Mouse (Mus musculus): ENCODE measurements around the gene Akap2. TPM values are rescaled to one million over a fixed set of nuclear protein-coding genes. Genes with fewer than 3 reads are reported as not detected.

Akap2 gene
- polyA plus RNA-seq, 1 experiment, result 0.87 TPM

DNA sequence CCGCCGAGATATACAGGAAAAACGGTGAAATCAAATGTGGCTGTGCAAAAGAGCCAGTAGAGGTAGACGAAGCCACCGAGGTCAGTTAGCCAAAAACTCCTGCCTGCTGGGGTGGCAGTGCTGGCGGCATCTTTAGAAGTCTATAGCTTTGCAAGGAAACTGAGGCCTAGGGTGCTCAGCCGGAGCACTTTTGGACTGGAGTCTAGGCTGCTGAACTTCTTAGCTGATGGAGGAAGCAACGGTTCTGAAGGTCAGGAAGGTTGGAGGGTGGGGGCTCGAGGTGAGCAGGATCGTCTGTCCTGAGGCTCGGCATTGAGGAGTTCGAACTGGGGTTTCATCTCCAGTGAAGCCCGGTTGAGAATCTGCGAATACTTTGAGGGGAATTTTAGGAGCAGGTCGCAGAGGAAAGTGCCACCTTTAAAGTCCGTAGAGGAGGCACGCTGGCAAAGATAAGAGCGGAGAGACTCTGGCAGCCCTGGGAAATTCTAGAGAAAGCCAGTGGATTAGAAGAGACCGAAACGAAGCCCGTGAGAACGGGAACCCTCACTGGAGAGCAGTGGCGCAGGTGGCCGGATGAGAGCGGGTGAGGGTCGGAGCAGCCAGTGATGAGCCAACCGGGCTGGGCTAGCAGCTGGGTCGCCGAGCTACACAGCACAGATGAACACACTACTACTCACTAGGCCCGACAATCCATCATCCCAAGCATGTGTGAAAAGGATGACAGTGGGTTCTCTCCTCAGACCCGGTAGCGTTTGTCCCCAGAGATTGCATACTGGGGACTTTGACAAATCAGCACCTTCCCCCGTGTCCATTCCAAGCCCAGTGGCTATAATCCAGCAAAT is 65.3 kb downstream of the Akap2 start:
- peak overlapping the region; percentile 91 for H3K4me3 ChIP-seq (replicated peaks)
- H3K27me3 ChIP-seq (replicated peaks), result peaks cover 37% of the 10 kb centered on the region
- peaks cover 18% of the 10 kb centered on the region for H3K4me1 ChIP-seq
- H3K9me3 ChIP-seq, result no peaks in the 10 kb centered on the region
- TF ChIP-seq GATA1 (IDR thresholded peaks at IDR 0.05; ENCODE audit: borderline replicate concordance, low read length) (no peak), FLI1 (IDR thresholded peaks at IDR 0.05; ENCODE audit: low read length) (no peak)
- no peaks in the 10 kb centered on the region for H3K36me3 ChIP-seq (replicated peaks; ENCODE audit: low read length)

DNA sequence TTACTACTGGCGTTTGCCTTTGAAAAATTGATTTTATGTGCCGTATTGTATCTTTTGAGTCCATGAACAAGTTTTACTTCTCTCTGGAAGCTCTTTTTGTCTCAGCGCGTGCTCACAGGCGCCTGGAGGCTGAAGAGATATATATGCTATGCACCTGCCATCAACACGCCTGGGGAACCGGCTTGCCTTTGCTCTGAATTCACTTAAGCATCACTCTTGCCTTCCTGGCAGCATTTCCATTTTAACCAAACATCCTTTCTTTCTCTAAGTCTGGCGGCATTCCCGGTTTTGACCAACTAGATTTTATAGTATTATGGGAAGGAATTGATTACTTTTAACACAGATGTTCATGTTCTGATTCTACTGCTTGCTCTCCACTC is 65.9 kb downstream of the Akap2 start:
- TF ChIP-seq FLI1 (IDR thresholded peaks at IDR 0.05; ENCODE audit: low read length) (no peak), GATA1 (IDR thresholded peaks at IDR 0.05; ENCODE audit: borderline replicate concordance, low read length) (no peak)

DNA sequence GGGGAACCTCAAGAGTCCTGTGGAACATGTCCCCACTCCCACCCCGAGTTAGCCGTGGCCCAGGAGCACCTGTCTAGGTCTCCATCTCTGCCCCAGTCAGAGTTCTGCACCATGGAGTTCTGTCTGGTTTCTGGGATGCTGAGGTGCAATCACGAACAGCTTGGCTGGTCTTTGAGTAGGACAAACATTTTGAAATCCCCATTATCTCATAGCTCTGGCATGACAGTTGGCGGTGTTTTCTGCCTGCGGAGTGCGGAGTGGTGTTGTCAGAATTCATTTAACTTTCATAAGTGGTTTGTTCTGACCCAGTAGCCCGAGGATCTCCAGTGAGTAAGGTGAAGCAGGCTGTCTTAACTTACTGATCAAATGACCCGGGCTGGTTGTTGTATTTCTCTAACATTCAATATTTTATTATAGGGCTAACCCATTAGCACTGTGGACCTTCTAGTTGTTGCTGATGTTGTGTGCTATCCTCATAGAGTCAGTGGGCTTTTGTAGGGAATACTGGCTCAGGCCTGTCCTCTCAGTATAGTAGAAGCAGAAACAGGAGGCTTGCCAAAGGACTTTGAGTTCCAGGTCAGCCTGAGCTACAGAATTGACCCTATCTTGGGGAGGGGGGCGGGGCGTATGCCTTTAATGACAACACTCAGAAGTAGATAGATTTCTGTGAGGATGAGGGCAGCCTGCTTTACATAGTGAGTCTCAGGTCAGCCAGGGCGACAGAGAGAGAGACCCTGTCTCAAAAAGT is 66.6 kb downstream of the Akap2 start:
- H3K27me3 ChIP-seq (replicated peaks), result peaks cover 35% of the 10 kb centered on the region
- H3K4me3 ChIP-seq (replicated peaks), result no peak overlapping the region
- H3K36me3 ChIP-seq (replicated peaks; ENCODE audit: low read length), result no peaks in the 10 kb centered on the region
- peaks cover 22% of the 10 kb centered on the region for H3K4me1 ChIP-seq
- no peaks in the 10 kb centered on the region for H3K9me3 ChIP-seq
- no peak for TF ChIP-seq GATA1 (IDR thresholded peaks at IDR 0.05; ENCODE audit: borderline replicate concordance, low read length)
- no peak for TF ChIP-seq FLI1 (IDR thresholded peaks at IDR 0.05; ENCODE audit: low read length)

More for the DNA sequence above, 65.9 kb downstream of the Akap2 start:
- Histone ChIP-seq H3K36me3 (replicated peaks; ENCODE audit: low read length) (no peaks in the 10 kb centered on the region), H3K4me1 (peaks cover 18% of the 10 kb centered on the region), H3K9me3 (no peaks in the 10 kb centered on the region), H3K4me3 (replicated peaks) (peak overlapping the region; percentile 91), H3K27me3 (replicated peaks) (peaks cover 36% of the 10 kb centered on the region)

DNA sequence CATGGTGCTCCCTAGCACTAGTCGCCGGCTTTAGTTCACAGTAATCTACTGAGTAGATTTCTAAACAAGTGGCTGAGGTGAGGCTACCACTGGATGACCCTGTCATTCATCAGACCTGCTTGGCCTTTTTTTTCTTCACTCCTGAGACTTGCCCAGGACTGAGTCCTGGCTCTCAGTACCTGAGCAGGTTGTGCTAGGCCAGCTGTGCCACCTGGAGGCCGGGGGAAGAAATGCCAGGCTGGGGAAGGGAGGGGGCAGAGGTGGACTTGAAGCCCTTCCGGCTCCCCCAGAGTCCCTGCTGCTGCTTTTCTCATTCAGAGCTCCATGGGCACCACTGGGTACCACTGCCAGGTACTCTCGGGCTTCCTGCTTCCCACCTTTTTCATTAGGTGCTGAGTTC is 71.3 kb downstream of the Akap2 start:
- TF ChIP-seq GATA1 (IDR thresholded peaks at IDR 0.05; ENCODE audit: borderline replicate concordance, low read length) (no peak), FLI1 (IDR thresholded peaks at IDR 0.05; ENCODE audit: low read length) (no peak)
- Histone ChIP-seq H3K4me3 (replicated peaks) (no peak overlapping the region), H3K27me3 (replicated peaks) (peaks cover 5% of the 10 kb centered on the region), H3K4me1 (peaks cover 6% of the 10 kb centered on the region), H3K36me3 (replicated peaks; ENCODE audit: low read length) (no peaks in the 10 kb centered on the region), H3K9me3 (no peaks in the 10 kb centered on the region)

DNA sequence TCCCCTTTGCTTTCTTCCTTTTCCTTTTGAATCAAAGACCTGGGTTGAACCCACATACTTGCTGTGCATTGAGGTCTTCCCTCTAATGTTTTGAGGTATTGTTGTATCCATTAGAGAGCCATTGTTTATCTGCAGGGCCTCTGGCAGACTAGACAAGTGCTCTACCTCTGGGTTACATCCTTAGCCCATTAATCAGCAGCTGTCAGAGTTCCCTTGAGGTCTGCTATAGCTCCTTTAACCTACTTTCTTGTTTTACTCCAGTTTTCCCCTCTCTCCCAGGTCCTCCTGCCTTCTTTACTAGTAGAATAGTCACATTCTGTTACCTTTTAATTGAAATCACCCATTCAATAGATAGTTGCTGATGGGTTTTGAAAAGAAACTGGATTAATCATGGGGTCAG is 71.7 kb downstream of the Akap2 start:
- peaks cover 9% of the 10 kb centered on the region for H3K4me1 ChIP-seq
- TF ChIP-seq FLI1 (IDR thresholded peaks at IDR 0.05; ENCODE audit: low read length), result no peak
- TF ChIP-seq GATA1 (IDR thresholded peaks at IDR 0.05; ENCODE audit: borderline replicate concordance, low read length), result no peak

DNA sequence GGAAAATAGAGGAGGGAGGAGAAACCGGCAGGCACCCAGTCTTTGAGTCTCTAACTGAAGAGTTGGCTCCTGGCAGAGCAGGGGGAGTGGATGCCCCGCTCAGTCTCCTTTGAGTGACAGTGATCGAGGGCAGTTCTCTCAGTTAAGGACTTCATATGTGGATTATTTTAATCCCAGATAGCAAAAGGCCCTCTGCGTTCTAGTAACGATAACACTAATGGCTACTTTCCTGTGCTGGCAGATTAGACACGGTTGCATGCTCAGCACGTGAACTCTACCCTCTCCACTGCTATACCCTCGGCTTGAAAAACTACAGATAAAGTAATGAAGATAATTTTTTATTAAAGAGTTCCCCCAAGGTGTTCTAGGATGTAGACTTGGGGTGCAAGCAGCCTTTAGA is 76.5 kb downstream of the Akap2 start:
- Histone ChIP-seq H3K4me3 (replicated peaks) (no peak overlapping the region), H3K36me3 (replicated peaks; ENCODE audit: low read length) (no peaks in the 10 kb centered on the region), H3K27me3 (replicated peaks) (peaks cover 2% of the 10 kb centered on the region), H3K4me1 (peaks cover 26% of the 10 kb centered on the region), H3K9me3 (no peaks in the 10 kb centered on the region)
- TF ChIP-seq GATA1 (IDR thresholded peaks at IDR 0.05; ENCODE audit: borderline replicate concordance, low read length) (no peak), FLI1 (IDR thresholded peaks at IDR 0.05; ENCODE audit: low read length) (no peak)

More for the DNA sequence above, 71.7 kb downstream of the Akap2 start:
- no peaks in the 10 kb centered on the region for H3K36me3 ChIP-seq (replicated peaks; ENCODE audit: low read length)
- H3K9me3 ChIP-seq, result no peaks in the 10 kb centered on the region
- no peak overlapping the region for H3K4me3 ChIP-seq (replicated peaks)
- peaks cover 3% of the 10 kb centered on the region for H3K27me3 ChIP-seq (replicated peaks)

DNA sequence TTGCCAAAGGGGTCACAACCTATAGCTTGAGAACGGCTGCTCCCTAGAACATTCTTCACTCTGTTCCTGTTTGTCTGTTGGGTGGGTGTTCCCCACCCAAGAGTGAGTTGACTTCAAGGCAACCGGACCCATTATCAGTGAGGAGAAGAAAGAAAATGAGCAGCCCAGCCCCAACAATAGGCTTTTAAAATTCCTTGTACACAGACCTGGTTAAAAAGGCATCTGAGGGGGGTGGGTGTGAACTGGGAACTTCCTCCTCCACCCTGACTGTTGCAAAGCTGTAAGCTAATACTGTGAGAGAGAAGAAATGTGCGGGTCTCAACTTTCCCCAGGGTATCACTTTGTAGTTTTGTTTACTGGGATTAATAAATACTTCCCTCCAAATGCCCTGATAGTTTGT is 77.1 kb downstream of the Akap2 start:
- H3K36me3 ChIP-seq (replicated peaks; ENCODE audit: low read length), result no peaks in the 10 kb centered on the region
- H3K9me3 ChIP-seq, result no peaks in the 10 kb centered on the region
- H3K27me3 ChIP-seq (replicated peaks), result peaks cover 2% of the 10 kb centered on the region
- TF ChIP-seq GATA1 (IDR thresholded peaks at IDR 0.05; ENCODE audit: borderline replicate concordance, low read length) (no peak), FLI1 (IDR thresholded peaks at IDR 0.05; ENCODE audit: low read length) (no peak)
- no peak overlapping the region for H3K4me3 ChIP-seq (replicated peaks)
- peaks cover 31% of the 10 kb centered on the region for H3K4me1 ChIP-seq

DNA sequence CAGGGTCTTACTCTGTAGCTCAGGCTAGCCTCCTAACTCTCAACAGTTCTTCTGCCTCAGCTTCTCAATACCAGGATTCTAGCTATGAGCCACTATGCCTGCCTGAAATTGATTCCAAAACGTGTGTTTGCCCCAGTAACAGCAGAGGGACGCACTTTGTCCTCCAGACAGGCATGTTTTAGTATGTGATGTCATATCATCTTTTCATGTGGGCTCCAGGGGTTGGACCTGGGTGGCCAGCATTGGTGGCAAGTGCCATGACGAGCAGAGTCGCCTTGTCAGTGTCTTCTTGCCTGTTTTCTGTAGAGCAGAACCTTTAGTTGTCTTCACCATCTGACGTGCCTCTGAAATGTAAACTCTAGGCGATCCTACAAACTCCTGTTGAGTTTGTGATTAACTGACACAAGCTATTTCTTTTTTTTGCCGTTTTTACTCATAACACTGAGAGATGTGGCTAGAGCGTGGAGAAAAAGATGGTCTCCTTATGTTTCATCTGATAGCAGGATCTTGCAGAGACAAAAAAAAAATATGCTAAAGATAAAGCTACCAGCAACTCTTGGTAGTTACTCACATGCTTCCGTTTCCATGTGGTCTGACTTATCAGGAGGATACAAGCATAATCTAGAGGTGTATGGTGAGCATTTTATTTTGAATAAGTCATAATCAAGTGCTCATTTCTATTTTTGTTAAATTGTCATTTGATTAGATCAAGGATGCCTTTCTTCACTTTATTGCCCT is 80.3 kb downstream of the Akap2 start:
- H3K36me3 ChIP-seq (replicated peaks; ENCODE audit: low read length), result peaks cover 7% of the 10 kb centered on the region
- H3K4me3 ChIP-seq (replicated peaks), result peak overlapping the region; percentile 85
- peaks cover 43% of the 10 kb centered on the region for H3K4me1 ChIP-seq
- 0 out of 2 replicates have a peak, but pooled peaks cover 3% of the 10 kb centered on the region for H3K9me3 ChIP-seq
- no peaks in the 10 kb centered on the region for H3K27me3 ChIP-seq (replicated peaks)
- TF ChIP-seq GATA1 (IDR thresholded peaks at IDR 0.05; ENCODE audit: borderline replicate concordance, low read length), result no peak
- no peak for TF ChIP-seq FLI1 (IDR thresholded peaks at IDR 0.05; ENCODE audit: low read length)

DNA sequence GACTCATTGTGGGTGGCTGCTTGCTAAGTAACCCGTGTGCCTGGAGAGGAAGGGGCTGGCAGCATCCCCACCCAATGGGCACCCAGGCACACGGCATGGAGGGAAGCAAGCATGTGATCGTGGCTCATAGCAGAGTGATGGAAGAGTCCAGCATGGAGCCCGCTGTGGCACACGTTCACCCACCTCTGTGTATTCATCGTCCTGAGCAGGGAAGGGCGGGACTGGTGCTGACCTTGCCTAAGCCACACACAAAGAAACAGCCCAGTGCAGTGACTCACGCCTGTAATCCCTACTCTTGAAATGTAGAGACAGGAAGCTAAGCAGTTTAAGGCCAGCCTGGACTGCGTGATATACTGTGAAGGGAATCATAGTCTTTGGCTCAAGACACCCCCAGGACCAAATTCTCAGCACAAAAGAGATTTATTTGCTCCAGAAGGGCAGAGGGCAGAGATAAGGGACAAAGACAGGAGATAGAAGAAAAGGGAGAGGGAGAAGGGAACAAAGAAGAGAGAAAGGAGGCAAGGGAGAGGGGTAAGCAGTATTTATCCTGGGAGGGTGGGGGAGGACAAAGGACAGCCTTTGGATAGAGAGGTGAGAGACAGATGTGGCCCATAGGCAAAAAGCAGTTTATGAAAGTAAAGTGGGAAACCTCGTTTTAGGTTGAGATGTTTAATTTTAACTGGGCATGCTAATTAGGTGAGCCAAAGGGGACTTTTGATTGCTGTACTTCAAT is 81.0 kb downstream of the Akap2 start:
- peaks cover 7% of the 10 kb centered on the region for H3K36me3 ChIP-seq (replicated peaks; ENCODE audit: low read length)
- no peaks in the 10 kb centered on the region for H3K27me3 ChIP-seq (replicated peaks)
- TF ChIP-seq FLI1 (IDR thresholded peaks at IDR 0.05; ENCODE audit: low read length) (no peak), GATA1 (IDR thresholded peaks at IDR 0.05; ENCODE audit: borderline replicate concordance, low read length) (no peak)
- peak overlapping the region; percentile 85 for H3K4me3 ChIP-seq (replicated peaks)
- 0 out of 2 replicates have a peak, but pooled peaks cover 3% of the 10 kb centered on the region for H3K9me3 ChIP-seq
- peaks cover 43% of the 10 kb centered on the region for H3K4me1 ChIP-seq
